In genomic region chr11:74901555-74901954, GRCm38 (mm10) we compare ENCODE assay signal across 30 mouse cellular contexts. TPM values are rescaled to one million over a fixed set of nuclear protein-coding genes. Genes with fewer than 3 reads are reported as not detected.
A peak's percentile ranks its signal among the peaks of the same experiment; 100 is the strongest.
DNase-seq lines count a peak whose midpoint lies in the region; ATAC-seq and TF ChIP-seq lines count a peak whose summit lies in the region.
"Had no signal": no experiment of that assay in that cellular context is flagged by ENCODE, and none has a peak within 500 bp of the region (broad histone marks: within the 10 kb centered on the region; RNA-seq: fewer than 3 reads in every experiment).

No protein-coding gene starts in this region.

- no peak for TF ChIP-seq CTCF in MEL (IDR thresholded peaks at IDR 0.05 in 2 of 3, conservative IDR thresholded peaks at IDR 0.05 in 1 of 3; ENCODE audit: control insufficient read depth in 1 of 3, insufficient read depth in 1 of 3, low read depth in 2 of 3, low read length in 3 of 3, poor library complexity in 1 of 3, severe bottlenecking in 1 of 3)
- no peak for TF ChIP-seq CTCF in intestine, postnatal 0 days (IDR thresholded peaks at IDR 0.05; ENCODE audit: low read depth)

- TF ChIP-seq EP300 in MEL (IDR thresholded peaks at IDR 0.05; ENCODE audit: low read depth in 1 of 2, low read length in 2 of 2): no peak

- H3K79me2 ChIP-seq in MEL (ENCODE audit: control insufficient read depth, insufficient read depth, low read length, poor library complexity): peaks cover 61% of the 10 kb centered on the region

- no peak overlapping the region for H3K4me3 ChIP-seq in liver, embryonic 13.5 days (replicated peaks)
- no peak overlapping the region for H3K4me3 ChIP-seq in MEL (ENCODE audit: control insufficient read depth in 1 of 2, insufficient read depth in 1 of 2, low read depth in 2 of 2, low read length in 2 of 2)
- H3K4me3 ChIP-seq in intestine, postnatal 0 days (ENCODE audit: low read depth, low read length): no peak overlapping the region
- H3K4me3 ChIP-seq: embryonic facial prominence, embryonic 13.5 days; forebrain, embryonic 10.5 days; forebrain, embryonic 15.5 days; heart, embryonic 10.5 days; heart, embryonic 15.5 days; limb, embryonic 10.5 days; limb, embryonic 15.5 days; midbrain, embryonic 12.5 days; myocyte; neural tube, embryonic 12.5 days had no signal

- no peak overlapping the region for H3K27ac ChIP-seq in liver, embryonic 13.5 days
- no peak overlapping the region for H3K27ac ChIP-seq in MEL (ENCODE audit: control insufficient read depth, low read depth, low read length)
- H3K27ac ChIP-seq in intestine, postnatal 0 days (ENCODE audit: low read depth, low read length): peak overlapping the region; percentile 77
- H3K27ac ChIP-seq: embryonic facial prominence, embryonic 13.5 days; forebrain, embryonic 10.5 days; forebrain, embryonic 15.5 days; heart, embryonic 10.5 days; heart, embryonic 15.5 days; hindbrain, postnatal 0 days; limb, embryonic 10.5 days; limb, embryonic 15.5 days; midbrain, embryonic 12.5 days; neural tube, embryonic 12.5 days had no signal

- H3K9ac ChIP-seq in liver, embryonic 13.5 days: 0 out of 2 replicates have a peak overlapping the region, but pooled peaks have one; percentile 7
- no peak overlapping the region for H3K9ac ChIP-seq in MEL (ENCODE audit: control insufficient read depth, low read depth, low read length, poor library complexity, severe bottlenecking)
- H3K9ac ChIP-seq in intestine, postnatal 0 days (ENCODE audit: low read depth, low read length): no peak overlapping the region
- H3K9ac ChIP-seq: embryonic facial prominence, embryonic 13.5 days; forebrain, embryonic 15.5 days; heart, embryonic 15.5 days; limb, embryonic 15.5 days; lung, embryonic 14.5 days; midbrain, embryonic 12.5 days; neural tube, embryonic 12.5 days had no signal

- H3K27me3 ChIP-seq in liver, embryonic 13.5 days: no peaks in the 10 kb centered on the region
- no peaks in the 10 kb centered on the region for H3K27me3 ChIP-seq in MEL (ENCODE audit: control insufficient read depth in 1 of 2, insufficient read depth in 2 of 2, low read length in 2 of 2)
- no peaks in the 10 kb centered on the region for H3K27me3 ChIP-seq in intestine, postnatal 0 days (replicated peaks; ENCODE audit: control insufficient read depth, insufficient read depth, low read length)
- H3K27me3 ChIP-seq: embryonic facial prominence, embryonic 13.5 days; forebrain, embryonic 15.5 days; heart, embryonic 15.5 days; limb, embryonic 15.5 days; midbrain, embryonic 12.5 days; neural tube, embryonic 12.5 days; Patski had no signal

- H3K9me3 ChIP-seq in liver, embryonic 13.5 days (replicated peaks): no peaks in the 10 kb centered on the region
- no peaks in the 10 kb centered on the region for H3K9me3 ChIP-seq in MEL (replicated peaks; ENCODE audit: insufficient read depth, low read length)
- H3K9me3 ChIP-seq in intestine, postnatal 0 days (ENCODE audit: control insufficient read depth): no peaks in the 10 kb centered on the region
- H3K9me3 ChIP-seq: embryonic facial prominence, embryonic 13.5 days; forebrain, embryonic 10.5 days; forebrain, embryonic 15.5 days; G1E; heart, embryonic 10.5 days; heart, embryonic 15.5 days; limb, embryonic 10.5 days; limb, embryonic 15.5 days; midbrain, embryonic 12.5 days; neural tube, embryonic 12.5 days had no signal

- peaks cover 72% of the 10 kb centered on the region for H3K36me3 ChIP-seq in liver, embryonic 13.5 days
- H3K36me3 ChIP-seq in MEL (ENCODE audit: control insufficient read depth in 1 of 2, insufficient read depth in 2 of 2, low read length in 2 of 2): peaks cover 52 to 66% of the 10 kb centered on the region in 2 experiments
- H3K36me3 ChIP-seq in intestine, postnatal 0 days (ENCODE audit: control insufficient read depth, insufficient read depth): peaks cover 59% of the 10 kb centered on the region

- H3K4me2 ChIP-seq in liver, embryonic 13.5 days: no peak overlapping the region
- H3K4me2 ChIP-seq in intestine, postnatal 0 days (replicated peaks; ENCODE audit: low read depth): peak overlapping the region; percentile 40
- H3K4me2 ChIP-seq: embryonic facial prominence, embryonic 13.5 days; forebrain, embryonic 15.5 days; heart, embryonic 15.5 days; limb, embryonic 15.5 days; lung, embryonic 14.5 days; midbrain, embryonic 12.5 days; neural tube, embryonic 12.5 days had no signal

- DNase-seq in liver, embryonic 13.5 days: no peak
- DNase-seq in liver: no peak
- no peak for DNase-seq in MEL (ENCODE audit: low read depth, low spot score)
- peak; percentile 44 for DNase-seq in yolk sac, embryonic 10.5 days (ENCODE audit: low spot score)
- no peak for DNase-seq in B cell, adult 2 months
- no peak for DNase-seq in retina, postnatal 1 day
- DNase-seq: adrenal gland, postnatal 10 days; cerebellum, adult 11-12 months; cerebellum, adult 9-11 months; gastrocnemius, postnatal 25 days; heart, adult 11 months; kidney, adult 18-20 months; kidney, postnatal 4 days; layer of hippocampus, postnatal 36 days; lung, embryonic 14.5 days; thymus, postnatal 4 days had no signal

- TF ChIP-seq POLR2A in MEL (IDR thresholded peaks at IDR 0.05; ENCODE audit: control insufficient read depth in 1 of 2, insufficient read depth in 1 of 2, low read depth in 1 of 2, low read length in 2 of 2, poor library complexity in 1 of 2): no peak

- no peak for ATAC-seq in liver, embryonic 13.5 days (ENCODE audit: low read depth)
- peak; percentile 57 for ATAC-seq in intestine, postnatal 0 days
- ATAC-seq: forebrain, embryonic 15.5 days; hindbrain, postnatal 0 days; Patski had no signal

- peaks cover 47% of the 10 kb centered on the region for H3K4me1 ChIP-seq in liver, embryonic 13.5 days (replicated peaks)
- H3K4me1 ChIP-seq in MEL (ENCODE audit: control insufficient read depth in 1 of 2, insufficient read depth in 2 of 2, low read length in 2 of 2): peaks cover 6 to 18% of the 10 kb centered on the region in 2 experiments
- H3K4me1 ChIP-seq in intestine, postnatal 0 days (replicated peaks; ENCODE audit: control insufficient read depth, insufficient read depth, low read length): no peaks in the 10 kb centered on the region

- WGBS in liver, embryonic 13.5 days (ENCODE audit: insufficient replicate concordance): 79% methylated on average over 6 of the region's 6 CpGs
- WGBS in intestine, postnatal 0 days: 43% methylated on average over 6 of the region's 6 CpGs

- TF ChIP-seq RAD21 in MEL (IDR thresholded peaks at IDR 0.05; ENCODE audit: low read depth, low read length): no peak

TF ChIP-seq in MEL, 35 proteins besides CTCF, POLR2A, EP300 and RAD21:
- TF ChIP-seq USF1 (IDR thresholded peaks at IDR 0.05; ENCODE audit: low read depth, low read length): peak; percentile 36; the same call in 1 of the 2 replicates
- no peak for TF ChIP-seq USF2 (IDR thresholded peaks at IDR 0.05; ENCODE audit: borderline replicate concordance in 1 of 2, insufficient read depth in 1 of 2, low read depth in 1 of 2, low read length in 2 of 2)

RNA-seq across cellular contexts. Expression of gene Tsr1, which starts 3.7 kb away (rescaled TPM):
- polyA plus RNA-seq in liver, embryonic 13.5 days (2015; fragmentation: Nextera tagmentation; extraction: Ambion mirVana): 32.6 and 39.1 TPM in 2 replicates
- total RNA-seq in MEL (2012; rRNA removed): 165 and 178 TPM in 2 replicates
- 100 to 1,000 TPM; 123 to 129 TPM for polyA plus RNA-seq in MEL (2012; ENCODE audit: insufficient read depth in 1 of 2, insufficient read length in 2 of 2, low read depth in 1 of 2, low replicate concordance in 2 of 2, missing spikeins in 1 of 2)
- polyA plus RNA-seq in intestine, postnatal 0 days (2015; fragmentation: Nextera tagmentation; extraction: Ambion mirVana): 16.8 and 17.5 TPM in 2 replicates

RNA-seq across cellular contexts. Expression of gene Sgsm2, which starts 4.7 kb away (rescaled TPM):
- polyA plus RNA-seq in liver, embryonic 13.5 days (2015; fragmentation: Nextera tagmentation; extraction: Ambion mirVana): 1.2 and 1.5 TPM in 2 replicates
- 7.2 and 8.0 TPM in 2 replicates for total RNA-seq in MEL (2012; rRNA removed)
- polyA plus RNA-seq in MEL (2012; ENCODE audit: insufficient read depth in 1 of 2, insufficient read length in 2 of 2, low read depth in 1 of 2, low replicate concordance in 2 of 2, missing spikeins in 1 of 2): 10 to 100 TPM in 1 of 2 experiments, not detected in 1; 15.1 TPM
- 2.3 and 2.4 TPM in 2 replicates for polyA plus RNA-seq in intestine, postnatal 0 days (2015; fragmentation: Nextera tagmentation; extraction: Ambion mirVana)

RNA-seq across cellular contexts. Expression of gene Smg6, which starts 24.1 kb away (rescaled TPM):
- 4.4 and 5.5 TPM in 2 replicates for polyA plus RNA-seq in liver, embryonic 13.5 days (2015; fragmentation: Nextera tagmentation; extraction: Ambion mirVana)
- total RNA-seq in MEL (2012; rRNA removed): 11.6 and 13.6 TPM in 2 replicates
- polyA plus RNA-seq in MEL (2012; ENCODE audit: insufficient read depth in 1 of 2, insufficient read length in 2 of 2, low read depth in 1 of 2, low replicate concordance in 2 of 2, missing spikeins in 1 of 2): 10 to 100 TPM in 1 of 2 experiments, not detected in 1; 19.0 TPM
- polyA plus RNA-seq in intestine, postnatal 0 days (2015; fragmentation: Nextera tagmentation; extraction: Ambion mirVana): 6.5 and 7.3 TPM in 2 replicates

RNA-seq across cellular contexts. Expression of gene Srr, which starts 24.2 kb away (rescaled TPM):
- polyA plus RNA-seq in liver, embryonic 13.5 days (2015; fragmentation: Nextera tagmentation; extraction: Ambion mirVana): 3.9 and 5.1 TPM in 2 replicates
- total RNA-seq in MEL (2012; rRNA removed): 4.1 and 5.2 TPM in 2 replicates
- 1 to 10 TPM in 1 of 2 experiments, not detected in 1; 6.8 TPM for polyA plus RNA-seq in MEL (2012; ENCODE audit: insufficient read depth in 1 of 2, insufficient read length in 2 of 2, low read depth in 1 of 2, low replicate concordance in 2 of 2, missing spikeins in 1 of 2)
- 20.3 and 22.4 TPM in 2 replicates for polyA plus RNA-seq in intestine, postnatal 0 days (2015; fragmentation: Nextera tagmentation; extraction: Ambion mirVana)
